In the genomic region with DNA sequence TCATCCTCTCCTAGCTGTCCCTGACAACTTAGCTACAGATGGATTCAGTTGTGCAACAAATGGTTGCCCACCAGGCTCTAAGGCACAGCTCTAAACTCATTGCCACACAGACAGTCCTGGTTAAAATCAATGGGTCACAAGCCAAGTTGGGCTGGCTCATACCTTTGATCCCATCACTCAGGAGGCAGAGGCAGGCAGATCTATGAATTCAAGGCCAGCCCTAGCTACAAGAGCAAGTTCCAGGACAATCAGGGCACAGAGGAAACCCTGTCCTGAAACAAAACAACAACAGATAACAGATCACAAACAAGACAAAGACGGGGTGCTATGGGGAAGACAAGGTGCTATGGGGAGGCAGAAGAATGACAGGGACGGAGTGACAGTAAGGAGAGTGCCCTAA, we compare ENCODE assay signal across 23 mouse cellular contexts. TPM values are rescaled to one million over a fixed set of nuclear protein-coding genes. Genes with fewer than 3 reads are reported as not detected.
DNase-seq lines count a peak whose midpoint lies in the region; ATAC-seq and TF ChIP-seq lines count a peak whose summit lies in the region.
"Had no signal": no experiment of that assay in that cellular context is flagged by ENCODE, and none has a peak within 500 bp of the region (broad histone marks: within the 10 kb centered on the region; RNA-seq: fewer than 3 reads in every experiment).

No protein-coding gene starts in this region.

- no peak for ATAC-seq in megakaryocyte, adult 5-6 weeks (ENCODE audit: poor library complexity, severe bottlenecking)
- ATAC-seq in liver, embryonic 14.5 days (ENCODE audit: insufficient read depth) = peak; percentile 36
- ATAC-seq in hindbrain, embryonic 12.5 days (ENCODE audit: low FRiP score) = no peak
- ATAC-seq: activated CD4-positive, CD25-positive, alpha-beta regulatory T cell, adult 4 months; forebrain, embryonic 13.5 days; hindbrain, postnatal 0 days; lung, postnatal 0 days; midbrain, embryonic 13.5 days had no signal

- 19% methylated on average over 2 of the region's 2 CpGs for WGBS in liver, embryonic 14.5 days (ENCODE audit: insufficient replicate concordance)
- 85% methylated on average over 2 of the region's 2 CpGs for WGBS in hindbrain, embryonic 12.5 days

- no peak for TF ChIP-seq CTCF in liver, embryonic 14.5 days (IDR thresholded peaks at IDR 0.05; ENCODE audit: low read depth)

- peak overlapping the region; percentile 86 for H3K4me2 ChIP-seq in liver, embryonic 14.5 days (ENCODE audit: low read depth)
- no peak overlapping the region for H3K4me2 ChIP-seq in hindbrain, embryonic 12.5 days (replicated peaks)
- H3K4me2 ChIP-seq: forebrain, embryonic 13.5 days; kidney, embryonic 15.5 days; limb, embryonic 13.5 days; midbrain, embryonic 13.5 days had no signal

- H3K27me3 ChIP-seq in megakaryocyte, embryonic 14.5 days (replicated peaks) = no peaks in the 10 kb centered on the region
- no peaks in the 10 kb centered on the region for H3K27me3 ChIP-seq in erythroblast, embryonic 14.5 days (ENCODE audit: control insufficient read depth)
- H3K27me3 ChIP-seq in liver, embryonic 14.5 days (ENCODE audit: control insufficient read depth, insufficient read depth, low read length) = no peaks in the 10 kb centered on the region
- no peaks in the 10 kb centered on the region for H3K27me3 ChIP-seq in hindbrain, embryonic 12.5 days
- H3K27me3 ChIP-seq: forebrain, embryonic 13.5 days; kidney, embryonic 15.5 days; limb, embryonic 13.5 days; midbrain, embryonic 13.5 days had no signal

- no peak for DNase-seq in liver, embryonic 14.5 days (ENCODE audit: low read depth in 3 of 3, low spot score in 3 of 3)
- no peak for DNase-seq in thymus, postnatal 36 days
- no peak for DNase-seq in cerebellum, postnatal 10 days
- DNase-seq: adrenal gland, postnatal 10 days; cerebellum, adult 8-10 months; gastrocnemius, postnatal 36 days; kidney, adult 11 months; kidney, postnatal 4 days; layer of hippocampus, adult 9-11 months; right cerebral cortex, postnatal 14 days had no signal

- no peaks in the 10 kb centered on the region for H3K36me3 ChIP-seq in megakaryocyte, embryonic 14.5 days (replicated peaks; ENCODE audit: low read length)
- H3K36me3 ChIP-seq in erythroblast, embryonic 14.5 days (ENCODE audit: control insufficient read depth) = peaks cover 20% of the 10 kb centered on the region
- H3K36me3 ChIP-seq in liver, embryonic 14.5 days (replicated peaks; ENCODE audit: control insufficient read depth, insufficient read depth, low read depth) = no peaks in the 10 kb centered on the region
- H3K36me3 ChIP-seq in hindbrain, embryonic 12.5 days = no peaks in the 10 kb centered on the region
- H3K36me3 ChIP-seq: heart, embryonic 10.5 days; kidney, embryonic 15.5 days; limb, embryonic 13.5 days; midbrain, embryonic 13.5 days had no signal

- peak overlapping the region; percentile 100 for H3K27ac ChIP-seq in liver, embryonic 14.5 days
- no peak overlapping the region for H3K27ac ChIP-seq in hindbrain, embryonic 12.5 days
- H3K27ac ChIP-seq: forebrain, embryonic 13.5 days; hindbrain, postnatal 0 days; kidney, embryonic 15.5 days; limb, embryonic 13.5 days; macrophage; midbrain, embryonic 13.5 days had no signal

- peak overlapping the region; percentile 54 for H3K4me3 ChIP-seq in megakaryocyte, embryonic 14.5 days (replicated peaks)
- peak overlapping the region; percentile 44 for H3K4me3 ChIP-seq in erythroblast, embryonic 14.5 days (replicated peaks)
- peak overlapping the region; percentile 6 to 41; a peak in 3 of 4 replicates for H3K4me3 ChIP-seq in liver, embryonic 14.5 days (ENCODE audit: insufficient read depth in 1 of 2, low read depth in 2 of 2, low read length in 2 of 2)
- no peak overlapping the region for H3K4me3 ChIP-seq in hindbrain, embryonic 12.5 days
- H3K4me3 ChIP-seq: forebrain, embryonic 13.5 days; heart, embryonic 10.5 days; kidney, embryonic 15.5 days; limb, embryonic 13.5 days; midbrain, embryonic 13.5 days had no signal

- no peaks in the 10 kb centered on the region for H3K9me3 ChIP-seq in megakaryocyte, embryonic 14.5 days
- no peaks in the 10 kb centered on the region for H3K9me3 ChIP-seq in erythroblast, embryonic 14.5 days (ENCODE audit: control insufficient read depth, low read length)
- H3K9me3 ChIP-seq in liver, embryonic 14.5 days (ENCODE audit: control insufficient read depth, low read length) = no peaks in the 10 kb centered on the region
- no peaks in the 10 kb centered on the region for H3K9me3 ChIP-seq in hindbrain, embryonic 12.5 days (replicated peaks)
- H3K9me3 ChIP-seq: forebrain, embryonic 13.5 days; heart, embryonic 10.5 days; kidney, embryonic 15.5 days; limb, embryonic 13.5 days; midbrain, embryonic 13.5 days had no signal

- peaks cover 71% of the 10 kb centered on the region for H3K4me1 ChIP-seq in megakaryocyte, embryonic 14.5 days
- peaks cover 95% of the 10 kb centered on the region for H3K4me1 ChIP-seq in erythroblast, embryonic 14.5 days (ENCODE audit: control insufficient read depth)
- peaks cover 76% of the 10 kb centered on the region in 2 experiments for H3K4me1 ChIP-seq in liver, embryonic 14.5 days (replicated peaks; ENCODE audit: control insufficient read depth in 2 of 2, insufficient read depth in 2 of 2, low read length in 1 of 2)
- H3K4me1 ChIP-seq in hindbrain, embryonic 12.5 days = no peaks in the 10 kb centered on the region

- peak overlapping the region; percentile 85 for H3K9ac ChIP-seq in liver, embryonic 14.5 days (replicated peaks)
- H3K9ac ChIP-seq in hindbrain, embryonic 12.5 days = no peak overlapping the region
- H3K9ac ChIP-seq: forebrain, embryonic 13.5 days; kidney, embryonic 15.5 days; limb, embryonic 13.5 days; midbrain, embryonic 13.5 days had no signal

- no peak for TF ChIP-seq EP300 in liver, embryonic 14.5 days (IDR thresholded peaks at IDR 0.05; ENCODE audit: low read depth)

RNA-seq across cellular contexts. Expression of a gene that starts 3.0 kb away (rescaled TPM):
- polyA plus RNA-seq in megakaryocyte, embryonic 14.5 days (2012; ENCODE audit: insufficient read depth, low replicate concordance) = 0.07 TPM in 1 of 2 replicates, not detected in the other
- total RNA-seq in megakaryocyte, adult 5-6 weeks (2015) = 12.4 and 15.5 TPM in 2 replicates
- 13.0 and 16.7 TPM in 2 replicates for total RNA-seq in megakaryocyte, adult 5-6 weeks (2017)
- polyA plus RNA-seq in erythroblast, embryonic 14.5 days (2012) = 0.26 and 0.27 TPM in 2 replicates
- polyA plus RNA-seq in liver, embryonic 14.5 days (2012; rRNA removed) = 3.5 and 4.1 TPM in 2 replicates
- 8.6 and 9.0 TPM in 2 replicates for polyA plus RNA-seq in liver, embryonic 14.5 days (2014; fragmentation: Nextera tagmentation; extraction: Ambion mirVana)
- not detected in 2 replicates for polyA plus RNA-seq in hindbrain, embryonic 12.5 days (2016; fragmentation: Nextera tagmentation; extraction: Ambion mirVana)

RNA-seq across cellular contexts. Expression of a gene that starts 50.1 kb away (rescaled TPM):
- polyA plus RNA-seq in megakaryocyte, embryonic 14.5 days (2012; ENCODE audit: insufficient read depth, low replicate concordance) = not detected in 2 replicates
- 0.11 TPM in 1 of 2 replicates, not detected in the other for total RNA-seq in megakaryocyte, adult 5-6 weeks (2015)
- 0.08 and 0.11 TPM in 2 replicates for total RNA-seq in megakaryocyte, adult 5-6 weeks (2017)
- polyA plus RNA-seq in erythroblast, embryonic 14.5 days (2012) = not detected in 2 replicates
- 0.47 and 0.58 TPM in 2 replicates for polyA plus RNA-seq in liver, embryonic 14.5 days (2012; rRNA removed)
- polyA plus RNA-seq in liver, embryonic 14.5 days (2014; fragmentation: Nextera tagmentation; extraction: Ambion mirVana) = 0.79 and 1.3 TPM in 2 replicates
- 9.3 and 14.8 TPM in 2 replicates for polyA plus RNA-seq in hindbrain, embryonic 12.5 days (2016; fragmentation: Nextera tagmentation; extraction: Ambion mirVana)
- polyA plus RNA-seq: activated CD4-positive, CD25-positive, alpha-beta regulatory T cell, adult 4 months had no signal
